Mouse (Mus musculus): Measurements from ENCODE around the gene Tmcc3.

The Tmcc3 gene

GRCm38 (mm10) chr10:94549511-94550232 lies 237.9 kb downstream of the Tmcc3 start:
- DNase-seq (ENCODE audit: low spot score in 2 of 2) = no peak

DNA sequence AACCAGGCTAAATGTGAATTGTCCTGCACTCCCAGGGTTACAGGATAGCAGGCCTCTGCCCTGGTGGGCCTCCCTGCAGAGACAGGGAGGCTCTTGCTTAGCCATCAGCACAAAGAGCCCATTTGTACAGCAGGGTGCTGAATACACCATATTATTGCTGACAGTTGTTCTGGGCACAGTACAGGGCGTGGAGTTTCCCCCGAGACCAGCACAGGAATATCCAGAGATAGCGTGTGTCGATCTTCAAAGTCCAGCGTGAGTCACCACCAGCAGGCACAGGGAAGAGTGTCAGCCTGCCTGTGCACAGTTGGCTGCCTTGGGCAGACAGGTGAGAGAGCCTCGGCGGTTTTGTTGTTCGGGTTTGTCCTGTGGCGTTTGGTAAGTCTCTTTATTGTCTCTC lies 238.9 kb downstream of the Tmcc3 start:
- no peak for DNase-seq (ENCODE audit: low spot score in 2 of 2)

DNA sequence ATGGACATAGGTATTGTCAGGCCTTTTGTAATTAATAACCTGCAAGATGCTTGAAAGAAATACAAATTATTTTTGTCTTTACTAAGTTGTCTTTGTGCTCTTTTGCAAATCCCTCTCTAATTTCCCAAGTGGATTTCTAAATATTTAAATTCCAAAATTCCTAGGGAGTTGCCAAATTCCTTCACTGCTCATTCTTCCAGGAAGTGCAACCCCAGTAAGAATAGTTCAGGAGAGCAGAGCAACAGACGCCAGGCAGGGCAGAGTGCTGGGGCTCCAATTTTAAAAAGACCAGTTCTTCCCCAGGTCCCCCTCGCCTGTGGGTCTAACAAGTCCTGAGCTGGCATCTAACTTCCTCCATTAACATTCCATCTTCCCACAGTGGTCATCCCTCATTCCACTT lies 239.3 kb downstream of the Tmcc3 start:
- no peak for DNase-seq (ENCODE audit: low spot score in 2 of 2)

DNA sequence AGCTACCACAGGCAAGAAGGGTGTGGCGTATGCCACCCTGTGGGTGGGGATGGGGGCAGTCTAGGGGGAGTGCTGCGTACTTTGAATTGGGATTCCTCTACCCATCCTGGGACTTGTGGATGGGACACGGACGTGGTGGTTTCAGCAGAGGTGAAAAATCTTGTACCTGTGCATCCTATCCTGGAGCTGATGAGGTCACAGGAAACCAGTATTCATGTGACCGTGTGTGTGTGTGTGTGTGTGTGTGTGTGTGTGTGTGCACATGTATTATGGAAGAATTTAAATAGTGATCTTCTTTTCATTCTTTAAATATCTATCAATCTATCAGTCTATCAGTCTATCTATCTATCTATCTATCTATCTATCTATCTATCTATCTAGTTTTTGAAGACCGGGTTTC lies 239.8 kb downstream of the Tmcc3 start:
- DNase-seq (ENCODE audit: low spot score in 2 of 2) = no peak

DNA sequence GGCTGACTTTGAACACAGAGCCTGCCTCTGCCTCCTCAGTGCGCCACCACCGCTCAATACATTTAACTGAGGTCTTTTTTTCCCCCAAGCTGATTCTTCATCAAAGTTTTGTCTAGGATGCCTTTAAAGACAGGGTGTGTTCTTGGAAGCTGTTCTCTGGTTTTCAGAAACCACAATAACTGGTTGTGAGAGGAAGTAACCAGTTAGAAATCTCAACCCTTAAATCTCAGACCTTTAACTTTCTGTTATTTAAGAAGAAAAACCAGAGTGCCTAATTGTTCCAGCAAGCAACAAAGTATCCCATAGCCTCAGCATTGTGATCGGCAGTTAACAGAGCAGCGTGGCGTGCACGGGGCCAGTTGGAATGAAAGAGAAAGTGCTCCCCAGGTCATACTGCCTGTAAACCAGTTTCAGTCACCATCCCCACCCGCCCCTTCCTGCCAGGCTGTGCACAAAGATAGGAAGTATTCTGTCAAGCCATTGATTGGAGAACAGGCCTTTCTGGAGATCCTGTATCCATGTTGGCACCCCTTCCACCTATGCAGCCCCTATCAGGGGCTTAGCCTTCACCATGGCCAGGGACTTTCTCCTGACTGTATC lies 240.3 kb downstream of the Tmcc3 start:
- DNase-seq (ENCODE audit: low spot score in 2 of 2) = no peak

- DNase-seq (ENCODE audit: low spot score in 2 of 2) = no peak
Observed at GRCm38 (mm10) chr10:94555394-94555793, 243.6 kb downstream of the Tmcc3 start.

GRCm38 (mm10) chr10:94557428-94558149 lies 245.8 kb downstream of the Tmcc3 start:
- no peak for DNase-seq (ENCODE audit: low spot score in 2 of 2)

- no peak for DNase-seq (ENCODE audit: low spot score in 2 of 2)
Observed at GRCm38 (mm10) chr10:94558826-94559225, 247.1 kb downstream of the Tmcc3 start.

DNA sequence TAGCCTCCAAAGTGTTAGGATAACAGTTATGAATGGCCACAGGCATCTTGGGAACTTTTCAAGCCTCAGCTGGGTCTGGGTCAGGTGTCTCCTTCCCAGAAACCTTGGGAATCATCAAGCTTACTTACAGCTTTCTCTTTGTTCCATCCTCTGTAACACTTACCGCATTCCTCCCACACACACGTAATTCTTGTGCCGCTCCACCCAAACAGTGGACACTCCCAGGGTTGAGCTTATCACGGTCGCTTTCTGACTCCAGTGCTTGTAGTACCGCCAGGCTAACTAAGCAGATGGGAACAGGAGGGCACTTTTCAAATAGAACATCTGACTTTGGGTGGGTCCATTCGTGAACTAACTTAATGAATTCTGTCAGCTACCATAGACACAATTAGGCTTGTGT lies 249.6 kb downstream of the Tmcc3 start:
- no peak for DNase-seq (ENCODE audit: low spot score in 2 of 2)

DNA sequence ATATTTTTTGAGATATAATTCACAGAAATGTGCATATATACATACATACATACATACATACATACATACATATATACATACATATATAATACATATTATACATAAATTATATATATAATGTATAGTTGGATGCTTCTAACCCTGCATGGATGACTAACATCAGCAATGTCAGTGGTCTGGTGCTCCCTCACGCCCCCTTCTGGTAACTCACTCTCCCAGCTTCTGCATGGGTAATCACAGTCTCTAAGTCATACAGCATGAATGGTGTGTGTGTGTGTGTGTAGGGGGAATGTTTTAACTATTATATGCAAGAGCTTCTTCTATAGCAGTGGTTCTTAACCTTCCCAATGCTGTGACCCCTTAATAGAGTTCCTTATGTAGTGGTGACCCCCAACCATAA lies 250.4 kb downstream of the Tmcc3 start:
- no peak for DNase-seq (ENCODE audit: low spot score in 2 of 2)

DNA sequence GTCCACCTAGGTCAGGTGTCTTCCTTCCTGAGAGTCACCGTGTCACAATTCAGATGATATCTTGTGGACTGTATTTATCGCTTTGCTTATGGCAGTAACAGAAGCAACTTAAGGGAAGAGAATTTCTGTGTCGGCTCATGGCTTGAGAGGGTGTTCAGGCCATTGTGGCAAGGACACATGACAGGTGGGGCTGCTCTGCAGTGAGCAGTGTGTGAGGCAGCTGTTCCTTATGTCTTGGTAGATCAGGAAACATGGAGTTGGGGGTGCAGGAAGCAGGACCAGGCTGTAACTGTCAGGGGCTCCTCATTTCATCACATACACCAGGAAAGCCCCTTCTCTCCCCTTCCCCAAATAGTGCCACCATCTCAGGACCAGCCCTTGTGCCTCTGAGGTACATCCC lies 251.2 kb downstream of the Tmcc3 start:
- DNase-seq (ENCODE audit: low spot score in 2 of 2) = no peak

- no peak for DNase-seq (ENCODE audit: low spot score in 2 of 2)
Observed at GRCm38 (mm10) chr10:94565410-94566221, 253.9 kb downstream of the Tmcc3 start.

DNA sequence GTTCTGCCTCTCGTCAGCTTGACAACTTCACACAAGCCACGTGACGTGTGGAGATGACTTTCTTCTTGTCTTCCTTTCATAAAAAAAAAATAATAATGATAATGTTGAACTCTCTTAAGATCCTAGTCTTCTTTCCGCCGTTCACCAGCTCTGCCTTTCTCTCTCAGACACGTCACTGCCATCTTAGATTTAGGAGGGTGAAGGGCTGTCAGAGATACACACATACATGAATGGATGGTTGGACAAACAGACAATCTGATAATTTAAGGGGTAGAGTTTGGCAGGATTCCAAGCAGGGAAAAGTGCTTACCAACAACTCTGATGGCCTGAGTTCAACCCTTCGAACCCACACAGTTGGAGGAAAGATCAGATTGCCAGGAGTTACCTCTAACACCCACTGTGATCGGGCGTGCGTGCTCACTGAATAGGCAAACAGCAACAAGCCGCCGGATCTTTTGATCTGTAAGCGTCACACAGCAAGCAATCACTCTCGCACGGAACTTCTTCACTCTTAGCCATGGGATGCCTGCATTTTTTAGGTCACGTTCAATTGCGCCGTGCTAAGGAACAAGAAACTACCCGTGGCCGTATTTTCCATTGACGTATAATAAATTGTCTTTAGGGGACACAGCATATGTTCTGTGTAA lies 254.6 kb downstream of the Tmcc3 start:
- no peak for DNase-seq (ENCODE audit: low spot score in 2 of 2)

- DNase-seq (ENCODE audit: low spot score in 2 of 2) = no peak
Observed at GRCm38 (mm10) chr10:94567251-94567650, 255.5 kb downstream of the Tmcc3 start.

GRCm38 (mm10) chr10:94567915-94568314 lies 256.2 kb downstream of the Tmcc3 start:
- no peak for DNase-seq (ENCODE audit: low spot score in 2 of 2)

- no peak for DNase-seq (ENCODE audit: low spot score in 2 of 2)
Observed at GRCm38 (mm10) chr10:94568867-94569266, 257.1 kb downstream of the Tmcc3 start.

DNA sequence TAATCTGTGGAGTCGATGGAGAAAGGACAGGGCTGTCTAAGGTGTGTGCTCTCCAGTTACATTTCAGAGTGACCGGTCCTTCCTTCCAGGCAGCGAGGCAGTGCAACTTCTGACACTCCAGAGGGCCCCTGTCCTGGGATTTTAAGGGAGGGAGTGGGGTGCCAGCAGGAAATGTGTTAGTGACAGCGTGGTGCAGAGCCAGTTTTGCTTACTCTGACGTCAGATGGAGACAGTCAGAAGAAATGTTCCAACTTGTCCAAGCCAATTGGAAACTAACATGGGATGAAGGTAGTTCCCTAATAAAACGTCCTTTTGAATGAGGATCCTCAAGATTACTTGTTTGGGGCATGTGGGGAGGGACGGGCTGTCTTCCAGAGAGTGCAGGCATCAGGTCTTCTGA lies 258.0 kb downstream of the Tmcc3 start:
- DNase-seq (ENCODE audit: low spot score in 2 of 2) = no peak

DNA sequence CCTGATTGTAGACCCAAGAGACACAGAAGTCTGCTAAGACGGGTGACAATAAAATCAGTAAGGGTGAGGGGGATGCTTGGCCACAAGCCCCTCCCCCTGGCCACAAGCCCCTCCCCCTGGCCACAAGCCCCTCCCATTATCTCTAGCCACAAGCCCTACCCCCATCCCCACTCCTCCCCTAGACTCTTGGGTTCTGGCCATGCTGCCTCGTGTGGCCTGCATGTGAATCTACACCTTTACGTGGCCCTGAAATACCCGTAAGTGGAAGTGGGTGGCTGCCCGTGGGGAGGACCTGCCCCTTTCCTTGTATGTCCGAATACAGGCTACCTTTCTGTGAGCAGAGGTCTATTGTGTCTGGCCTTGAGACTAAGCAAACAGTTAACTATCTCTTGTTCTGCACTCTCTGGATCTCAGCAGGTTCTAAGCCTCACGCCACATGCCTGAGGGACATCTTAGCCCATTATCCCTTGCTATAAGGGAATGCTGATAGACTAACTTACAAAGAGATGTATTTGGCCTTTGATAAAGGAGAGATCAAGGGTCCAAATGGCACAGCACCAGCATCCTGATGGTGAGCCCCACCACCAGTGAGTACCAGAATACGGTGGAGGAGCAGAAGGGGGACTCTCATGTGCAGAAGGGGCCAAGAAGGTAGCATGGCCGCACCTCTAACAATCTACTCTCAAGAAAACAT lies 260.3 kb downstream of the Tmcc3 start:
- no peak for DNase-seq (ENCODE audit: low spot score in 2 of 2)

- no peak for DNase-seq (ENCODE audit: low spot score in 2 of 2)
Observed at GRCm38 (mm10) chr10:94572772-94573171, 261.0 kb downstream of the Tmcc3 start.

- no peak for DNase-seq (ENCODE audit: low spot score in 2 of 2)
Observed at GRCm38 (mm10) chr10:94574451-94575333, 262.9 kb downstream of the Tmcc3 start.
